Mouse (Mus musculus): ENCODE results near the gene Ube2s. TPM values are rescaled to one million over a fixed set of nuclear protein-coding genes. Genes with fewer than 3 reads are reported as not detected.

Gene Ube2s
- polyA plus RNA-seq, 1 experiment from 2014 or later = 386 TPM

GRCm38 (mm10) chr7:4789436-4789935, 22.9 kb downstream of the Ube2s start, which contains the start of gene Tmem238:
Tmem238 (minus strand) TSS chr7:4789656.
- Histone ChIP-seq H3K36me3 (peaks cover 11% of the 10 kb centered on the region), H3K4me1 (peaks cover 22% of the 10 kb centered on the region), H3K4me3 (replicated peaks) (peak within 1 kb of the TSS; percentile 59), H3K27ac (peak within 1 kb of the TSS; percentile 87), H3K4me2 (peak within 1 kb of the TSS; percentile 94), H3K9me3 (replicated peaks) (no peaks in the 10 kb centered on the region), H3K27me3 (0 out of 2 replicates have a peak, but pooled peaks cover 4% of the 10 kb centered on the region), H3K9ac (peak within 1 kb of the TSS; percentile 69)
- WGBS = 6% methylated on average over 40 of the region's 40 CpGs
- peak; percentile 29 for ATAC-seq (replicated peaks; ENCODE audit: low FRiP score)

- WGBS = 2% methylated on average over 64 of the region's 64 CpGs
- Histone ChIP-seq H3K27ac (peak overlapping the region; percentile 87), H3K4me2 (peak overlapping the region; percentile 94), H3K4me1 (peaks cover 15% of the 10 kb centered on the region), H3K9me3 (replicated peaks) (no peaks in the 10 kb centered on the region), H3K36me3 (peaks cover 5% of the 10 kb centered on the region), H3K4me3 (replicated peaks) (peak overlapping the region; percentile 59), H3K9ac (peak overlapping the region; percentile 69), H3K27me3 (0 out of 2 replicates have a peak, but pooled peaks cover 4% of the 10 kb centered on the region)
- ATAC-seq (replicated peaks; ENCODE audit: low FRiP score) = peak; percentile 55
Observed at GRCm38 (mm10) chr7:4788499-4789435, 23.6 kb downstream of the Ube2s start.

GRCm38 (mm10) chr7:4783667-4784268, 28.6 kb downstream of the Ube2s start:
- WGBS = 74% methylated on average over 14 of the region's 14 CpGs
- Histone ChIP-seq H3K36me3 (0 out of 2 replicates have a peak, but pooled peaks cover 3% of the 10 kb centered on the region), H3K4me3 (replicated peaks) (no peak overlapping the region), H3K4me1 (peaks cover 22% of the 10 kb centered on the region), H3K4me2 (no peak overlapping the region), H3K9ac (no peak overlapping the region), H3K9me3 (replicated peaks) (no peaks in the 10 kb centered on the region), H3K27me3 (peaks cover 13% of the 10 kb centered on the region), H3K27ac (no peak overlapping the region)
- ATAC-seq (replicated peaks; ENCODE audit: low FRiP score) = no peak

- WGBS = 76% methylated on average over 2 of the region's 2 CpGs
- no peak within 1 kb of the TSS for H3K4me2 ChIP-seq
- peaks cover 22% of the 10 kb centered on the region for H3K4me1 ChIP-seq
- no peak within 1 kb of the TSS for H3K27ac ChIP-seq
- H3K27me3 ChIP-seq = peaks cover 23% of the 10 kb centered on the region
- no peak within 1 kb of the TSS for H3K9ac ChIP-seq
- no peak within 1 kb of the TSS for H3K4me3 ChIP-seq (replicated peaks)
- H3K9me3 ChIP-seq (replicated peaks) = no peaks in the 10 kb centered on the region
- 0 out of 2 replicates have a peak, but pooled peaks cover 3% of the 10 kb centered on the region for H3K36me3 ChIP-seq
- no peak for ATAC-seq (replicated peaks; ENCODE audit: low FRiP score)
Observed at GRCm38 (mm10) chr7:4782759-4783158, 29.6 kb downstream of the Ube2s start, which contains the start of the genes Il11 and Tmem190. Il11 (minus strand) TSS chr7:4782859. Tmem190 (plus strand) TSS chr7:4782937.

- no peak overlapping the region for H3K9ac ChIP-seq
- H3K9me3 ChIP-seq (replicated peaks) = no peaks in the 10 kb centered on the region
- H3K4me2 ChIP-seq = no peak overlapping the region
- peaks cover 28% of the 10 kb centered on the region for H3K4me1 ChIP-seq
- H3K36me3 ChIP-seq = 0 out of 2 replicates have a peak, but pooled peaks cover 3% of the 10 kb centered on the region
- H3K4me3 ChIP-seq (replicated peaks) = no peak overlapping the region
- H3K27ac ChIP-seq = no peak overlapping the region
- ATAC-seq (replicated peaks; ENCODE audit: low FRiP score) = no peak
- 51% methylated on average over 3 of the region's 3 CpGs for WGBS
- H3K27me3 ChIP-seq = peaks cover 29% of the 10 kb centered on the region
Observed at GRCm38 (mm10) chr7:4782130-4782529, 30.3 kb downstream of the Ube2s start.

GRCm38 (mm10) chr7:4779921-4780320, 32.5 kb downstream of the Ube2s start:
- Histone ChIP-seq H3K4me1 (peaks cover 33% of the 10 kb centered on the region), H3K36me3 (0 out of 2 replicates have a peak, but pooled peaks cover 3% of the 10 kb centered on the region), H3K4me3 (replicated peaks) (no peak overlapping the region), H3K27me3 (peaks cover 51% of the 10 kb centered on the region), H3K9me3 (replicated peaks) (no peaks in the 10 kb centered on the region), H3K27ac (no peak overlapping the region), H3K9ac (no peak overlapping the region), H3K4me2 (no peak overlapping the region)
- ATAC-seq (replicated peaks; ENCODE audit: low FRiP score) = no peak
- 31% methylated on average over 5 of the region's 5 CpGs for WGBS

- Histone ChIP-seq H3K27ac (no peak overlapping the region), H3K4me3 (replicated peaks) (peak overlapping the region; percentile 34), H3K4me2 (peak overlapping the region; percentile 53), H3K9me3 (replicated peaks) (no peaks in the 10 kb centered on the region), H3K9ac (0 out of 2 replicates have a peak overlapping the region, but pooled peaks have one; percentile 14), H3K36me3 (no peaks in the 10 kb centered on the region), H3K4me1 (peaks cover 33% of the 10 kb centered on the region), H3K27me3 (peaks cover 60% of the 10 kb centered on the region)
- 5% methylated on average over 15 of the region's 20 CpGs for WGBS
- peak; percentile 26; the same call in 1 of the 2 replicates for ATAC-seq (replicated peaks; ENCODE audit: low FRiP score)
Observed at GRCm38 (mm10) chr7:4777851-4778637, 34.3 kb downstream of the Ube2s start.

GRCm38 (mm10) chr7:4776861-4777830, 35.2 kb downstream of the Ube2s start:
- H3K36me3 ChIP-seq = no peaks in the 10 kb centered on the region
- no peaks in the 10 kb centered on the region for H3K9me3 ChIP-seq (replicated peaks)
- WGBS = under 1% methylated on average over 55 of the region's 56 CpGs
- ATAC-seq (replicated peaks; ENCODE audit: low FRiP score) = peak; percentile 82
- no peak overlapping the region for H3K27ac ChIP-seq
- peak overlapping the region; percentile 53 for H3K4me2 ChIP-seq
- peak overlapping the region; percentile 34 for H3K4me3 ChIP-seq (replicated peaks)
- H3K4me1 ChIP-seq = peaks cover 33% of the 10 kb centered on the region
- H3K9ac ChIP-seq = peak overlapping the region; percentile 14; the same call in 1 of the 2 replicates
- H3K27me3 ChIP-seq = peaks cover 60% of the 10 kb centered on the region

GRCm38 (mm10) chr7:4776131-4776530, 36.3 kb downstream of the Ube2s start:
- ATAC-seq (replicated peaks; ENCODE audit: low FRiP score) = no peak

GRCm38 (mm10) chr7:4771202-4771601, 41.2 kb downstream of the Ube2s start, which contains the start of gene Fam71e2:
Fam71e2 (minus strand) TSS chr7:4771302.
- H3K9me3 ChIP-seq (replicated peaks) = no peaks in the 10 kb centered on the region
- no peak within 1 kb of the TSS for H3K27ac ChIP-seq
- no peak within 1 kb of the TSS for H3K4me2 ChIP-seq
- H3K36me3 ChIP-seq = no peaks in the 10 kb centered on the region
- 80% methylated on average over 3 of the region's 5 CpGs for whole genome bisulfite sequencing
- peaks cover 24% of the 10 kb centered on the region for H3K27me3 ChIP-seq
- no peak within 1 kb of the TSS for H3K9ac ChIP-seq
- no peak for ATAC-seq (replicated peaks; ENCODE audit: low FRiP score)
- H3K4me1 ChIP-seq = no peaks in the 10 kb centered on the region
- no peak within 1 kb of the TSS for H3K4me3 ChIP-seq (replicated peaks)

More at GRCm38 (mm10) chr7:4776131-4776530, 36.3 kb downstream of the Ube2s start:
- Histone ChIP-seq H3K27me3 (peaks cover 60% of the 10 kb centered on the region), H3K27ac (no peak overlapping the region), H3K9me3 (replicated peaks) (no peaks in the 10 kb centered on the region), H3K4me2 (no peak overlapping the region), H3K4me3 (replicated peaks) (no peak overlapping the region), H3K9ac (no peak overlapping the region), H3K36me3 (no peaks in the 10 kb centered on the region), H3K4me1 (peaks cover 28% of the 10 kb centered on the region)
- WGBS = 45% methylated on average over 10 of the region's 10 CpGs

All from kidney, embryonic 15.5 days (tissue).